Mouse (Mus musculus) G1E (cell line): Measurements from ENCODE around the gene Lhx4. TPM values are rescaled to one million over a fixed set of nuclear protein-coding genes. Genes with fewer than 3 reads are reported as not detected.

Experiments used
- ATAC-seq: 2 replicates; pipeline ENCODE4 v1.8.0; 2016; ENCODE audit warnings: mild to moderate bottlenecking; ENCODE audit not compliant: insufficient number of reproducible peaks, poor library complexity, low FRiP score, severe bottlenecking; ENCODE audit errors: extremely low read depth
- DNase-seq: peaks from one replicate; pipeline ENCODE4 v3.0.0; 2012; ENCODE audit warnings: low spot score
- H3K27me3 ChIP-seq: 2 replicates; pipeline ENCODE4 v1.6.1; 2012; ENCODE audit warnings: mild to moderate bottlenecking, low read length, inconsistent platforms; ENCODE audit not compliant: insufficient read depth
- H3K36me3 ChIP-seq: replicated peaks from 2 replicates; pipeline ENCODE3; 2012; ENCODE audit warnings: mild to moderate bottlenecking, inconsistent platforms
- H3K4me1 ChIP-seq: 2 replicates; pipeline ENCODE4 v1.6.1; 2012; ENCODE audit warnings: low read depth, low read length, inconsistent platforms, mixed read lengths; ENCODE audit not compliant: insufficient read depth
- H3K4me3 ChIP-seq: 2 replicates; pipeline ENCODE4 v1.5.1; 2012; ENCODE audit warnings: low read depth, mild to moderate bottlenecking, inconsistent platforms, low read length, moderate library complexity, mixed read lengths
- H3K9me3 ChIP-seq: replicated peaks from 2 replicates; pipeline ENCODE4 v1.6.1; 2012; ENCODE audit warnings: inconsistent platforms
- CTCF ChIP-seq: IDR thresholded peaks from 2 replicates; pipeline ENCODE4 v1.5.1; 2012; ENCODE audit warnings: low read depth, low read length, inconsistent platforms, mixed read lengths
- GATA1 ChIP-seq: IDR thresholded peaks from 2 replicates; pipeline ENCODE4 v1.6.1; 2012; ENCODE audit warnings: borderline replicate concordance, low read length, inconsistent platforms, mixed read lengths
- GATA2 ChIP-seq: IDR thresholded peaks from 2 replicates; pipeline ENCODE4 v1.6.1; 2012; ENCODE audit warnings: low read depth, low read length, inconsistent platforms, borderline replicate concordance
- POLR2AphosphoS5 ChIP-seq: IDR thresholded peaks from 2 replicates; pipeline ENCODE4 v1.6.1; 2012; ENCODE audit warnings: low read depth, low read length, inconsistent platforms; ENCODE audit not compliant: insufficient replicate concordance
- TAL1 ChIP-seq: conservative IDR thresholded peaks from 2 replicates; pipeline ENCODE4 v1.6.1; 2012; ENCODE audit warnings: low read depth, low read length, inconsistent platforms, mixed read lengths
- polyA plus RNA-seq: library from polyadenylated mRNA; stranded (reverse); fragments of >175 nt; gene quantifications from 2 replicates; pipeline ENCODE4 v1.2.3, GENCODE M21; 2012
- total RNA-seq, 2 experiments: library from RNA; stranded (forward) in 1 of 2; stranded (reverse) in 1 of 2; fragments of 200-1000 nt in 1 of 2; fragments of >200 nt in 1 of 2; fragmentation: Nextera tagmentation in 1 of 2; gene quantifications; 2 replicates each; pipeline ENCODE4 v1.2.3; 2014 to 2017

The Lhx4 gene
- total and polyA plus RNA-seq, 3 experiments = 0.11 TPM; not detected in 2

- DNase-seq = no peak
- TF ChIP-seq TAL1 = no peak
- no peak for TF ChIP-seq GATA2
- no peak for TF ChIP-seq GATA1
- no peak for TF ChIP-seq CTCF
- no peak for TF ChIP-seq POLR2AphosphoS5
- Histone ChIP-seq H3K4me1 (no peaks in the 10 kb centered on the region), H3K4me3 (no peak overlapping the region), H3K27me3 (peaks cover 3% of the 10 kb centered on the region; the same call in 1 of the 2 replicates), H3K9me3 (no peaks in the 10 kb centered on the region), H3K36me3 (peaks cover 27% of the 10 kb centered on the region)
- no peak for ATAC-seq
Observed at GRCm38 (mm10) chr1:155693443-155693842, 58.0 kb downstream of the Lhx4 start.

- Histone ChIP-seq H3K9me3 (no peaks in the 10 kb centered on the region), H3K4me1 (no peaks in the 10 kb centered on the region), H3K4me3 (no peak overlapping the region), H3K27me3 (no peaks in the 10 kb centered on the region), H3K36me3 (peaks cover 30% of the 10 kb centered on the region)
- no peak for DNase-seq
- no peak for TF ChIP-seq POLR2AphosphoS5
- no peak for TF ChIP-seq CTCF
- no peak for TF ChIP-seq GATA1
- TF ChIP-seq GATA2 = no peak
- TF ChIP-seq TAL1 = no peak
- no peak for ATAC-seq
Observed at GRCm38 (mm10) chr1:155693026-155693425, 58.5 kb downstream of the Lhx4 start.

GRCm38 (mm10) chr1:155692230-155692629, 59.3 kb downstream of the Lhx4 start:
- DNase-seq (no peak), ATAC-seq (no peak)
- Histone ChIP-seq H3K36me3 (peaks cover 31% of the 10 kb centered on the region), H3K27me3 (no peaks in the 10 kb centered on the region), H3K9me3 (no peaks in the 10 kb centered on the region), H3K4me3 (no peak overlapping the region), H3K4me1 (no peaks in the 10 kb centered on the region)
- TF ChIP-seq POLR2AphosphoS5 = no peak
- TF ChIP-seq GATA1 = no peak
- TF ChIP-seq GATA2 = no peak
- TF ChIP-seq TAL1 = no peak
- no peak for TF ChIP-seq CTCF

- Histone ChIP-seq H3K27me3 (no peaks in the 10 kb centered on the region), H3K36me3 (peaks cover 53% of the 10 kb centered on the region), H3K4me3 (no peak overlapping the region), H3K4me1 (no peaks in the 10 kb centered on the region), H3K9me3 (no peaks in the 10 kb centered on the region)
- DNase-seq (no peak), ATAC-seq (no peak)
- no peak for TF ChIP-seq POLR2AphosphoS5
- no peak for TF ChIP-seq CTCF
- no peak for TF ChIP-seq GATA2
Observed at GRCm38 (mm10) chr1:155689558-155689957, 61.9 kb downstream of the Lhx4 start.

- no peaks in the 10 kb centered on the region for H3K4me1 ChIP-seq
- ATAC-seq (no peak), DNase-seq (no peak)
- no peak overlapping the region for H3K4me3 ChIP-seq
- no peak for TF ChIP-seq CTCF
- TF ChIP-seq GATA2 = no peak
- no peak for TF ChIP-seq GATA1
- TF ChIP-seq TAL1 = no peak
- no peak for TF ChIP-seq POLR2AphosphoS5
- peaks cover 57% of the 10 kb centered on the region for H3K36me3 ChIP-seq
- no peaks in the 10 kb centered on the region for H3K9me3 ChIP-seq
- no peaks in the 10 kb centered on the region for H3K27me3 ChIP-seq
Observed at GRCm38 (mm10) chr1:155689141-155689540, 62.3 kb downstream of the Lhx4 start.

GRCm38 (mm10) chr1:155686816-155687215, 64.7 kb downstream of the Lhx4 start:
- ATAC-seq = no peak
- Histone ChIP-seq H3K9me3 (no peaks in the 10 kb centered on the region), H3K4me1 (no peaks in the 10 kb centered on the region), H3K4me3 (no peak overlapping the region), H3K27me3 (no peaks in the 10 kb centered on the region), H3K36me3 (peaks cover 62% of the 10 kb centered on the region)
- no peak for DNase-seq
- no peak for TF ChIP-seq POLR2AphosphoS5
- no peak for TF ChIP-seq TAL1

GRCm38 (mm10) chr1:155681116-155681799, 70.2 kb downstream of the Lhx4 start:
- DNase-seq = no peak
- TF ChIP-seq GATA2 = no peak
- Histone ChIP-seq H3K4me3 (no peak overlapping the region), H3K4me1 (no peaks in the 10 kb centered on the region), H3K27me3 (no peaks in the 10 kb centered on the region), H3K9me3 (no peaks in the 10 kb centered on the region), H3K36me3 (peaks cover 55% of the 10 kb centered on the region)
- ATAC-seq = no peak
